11 mouse cellular contexts compared by ENCODE assay signal in the genomic region with DNA sequence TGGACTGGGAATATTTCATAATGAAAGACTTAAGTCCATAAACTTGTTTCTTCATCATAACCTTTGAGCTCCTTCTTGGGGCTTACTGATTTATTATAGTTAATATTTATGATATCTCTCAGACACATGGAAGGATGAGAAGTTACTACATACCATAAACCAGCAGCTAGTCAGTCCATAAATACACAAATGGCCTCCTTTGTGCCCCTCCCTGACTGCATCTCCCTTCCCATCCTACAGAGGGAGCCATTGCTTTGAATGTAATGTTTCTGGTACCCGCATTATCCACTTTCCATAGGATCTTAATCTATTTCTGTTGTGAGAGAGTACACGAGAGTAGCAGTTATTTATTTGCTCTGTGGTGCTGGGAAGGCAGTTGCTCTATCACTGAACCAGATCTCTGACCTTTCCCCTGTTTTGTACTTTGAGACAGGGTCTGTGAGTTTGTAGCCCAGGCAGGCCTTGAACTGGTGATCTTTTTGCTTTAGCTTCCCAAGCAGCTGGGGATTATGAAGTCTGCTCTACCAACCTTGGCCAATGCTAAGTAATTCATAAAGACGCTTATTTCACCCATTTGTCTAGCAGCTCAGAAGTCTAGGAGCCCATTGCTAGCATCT. TPM values are rescaled to one million over a fixed set of nuclear protein-coding genes. Genes with fewer than 3 reads are reported as not detected.
DNase-seq lines count a peak whose midpoint lies in the region; ATAC-seq and TF ChIP-seq lines count a peak whose summit lies in the region.
"Had no signal": no experiment of that assay in that cellular context is flagged by ENCODE, and none has a peak within 500 bp of the region (broad histone marks: within the 10 kb centered on the region; RNA-seq: fewer than 3 reads in every experiment).

No protein-coding gene starts in this region.

- no peaks in the 10 kb centered on the region for H3K27me3 ChIP-seq in G1E (ENCODE audit: insufficient read depth, low read length)
- H3K27me3 ChIP-seq in hindbrain, embryonic 16.5 days (replicated peaks; ENCODE audit: control insufficient read depth, insufficient read depth, low read length): no peaks in the 10 kb centered on the region
- H3K27me3 ChIP-seq: forebrain, embryonic 12.5 days had no signal

- peaks cover 27% of the 10 kb centered on the region for H3K4me1 ChIP-seq in G1E (ENCODE audit: insufficient read depth, low read depth, low read length)
- H3K4me1 ChIP-seq in hindbrain, embryonic 16.5 days (ENCODE audit: control insufficient read depth, insufficient read depth, low read depth, low read length): peaks cover 9% of the 10 kb centered on the region

- H3K9ac ChIP-seq in hindbrain, embryonic 16.5 days (ENCODE audit: low read depth, low read length): no peak overlapping the region
- H3K9ac ChIP-seq: forebrain, embryonic 12.5 days had no signal

- H3K9me3 ChIP-seq in G1E (replicated peaks): no peaks in the 10 kb centered on the region
- no peaks in the 10 kb centered on the region for H3K9me3 ChIP-seq in hindbrain, embryonic 16.5 days (ENCODE audit: control insufficient read depth, low read length)
- H3K9me3 ChIP-seq: forebrain, embryonic 12.5 days had no signal

- no peak overlapping the region for H3K4me3 ChIP-seq in left cerebral cortex, adult 2 months
- no peak overlapping the region for H3K4me3 ChIP-seq in G1E (ENCODE audit: low read depth, low read length)
- no peak overlapping the region for H3K4me3 ChIP-seq in hindbrain, embryonic 16.5 days (ENCODE audit: low read length)
- H3K4me3 ChIP-seq: forebrain, embryonic 12.5 days had no signal

- 74% methylated on average over 3 of the region's 3 CpGs for WGBS in hindbrain, embryonic 16.5 days

- no peak overlapping the region for H3K27ac ChIP-seq in left cerebral cortex, adult 2 months
- H3K27ac ChIP-seq in hindbrain, embryonic 16.5 days (ENCODE audit: low read depth, low read length): no peak overlapping the region
- H3K27ac ChIP-seq: forebrain, embryonic 12.5 days had no signal

- no peak for DNase-seq in left cerebral cortex, adult 2 months (ENCODE audit: extremely low spot score in 1 of 2, low spot score in 2 of 2)
- DNase-seq in left cerebral cortex, postnatal 25 days (ENCODE audit: low spot score in 2 of 2): no peak
- DNase-seq in CD4-positive helper T cell, adult 2 months (ENCODE audit: low read depth, low spot score): peak; percentile 30
- DNase-seq in G1E (ENCODE audit: low spot score): no peak
- DNase-seq in induced T-regulatory cell, adult 2 months (ENCODE audit: low read depth): peak; percentile 59
- no peak for DNase-seq in lung, postnatal 14 days
- DNase-seq: heart, postnatal 36 days had no signal

- intact Hi-C loops in left cerebral cortex, adult 2 months (cut with DNase I): no loop called here
- intact Hi-C loops in left cerebral cortex, postnatal 25 days (cut with DNase I): no loop called here

- peak; percentile 57 for TF ChIP-seq CTCF in left cerebral cortex, adult 2 months (IDR thresholded peaks at IDR 0.05)
- peak; percentile 29; the same call in 1 of the 2 replicates for TF ChIP-seq CTCF in G1E (IDR thresholded peaks at IDR 0.05; ENCODE audit: low read depth, low read length)

- peaks cover 6% of the 10 kb centered on the region for H3K36me3 ChIP-seq in G1E (replicated peaks)
- H3K36me3 ChIP-seq in hindbrain, embryonic 16.5 days (ENCODE audit: control insufficient read depth, insufficient read depth, low read length): no peaks in the 10 kb centered on the region
- H3K36me3 ChIP-seq: forebrain, embryonic 12.5 days had no signal

- H3K4me2 ChIP-seq in hindbrain, embryonic 16.5 days (ENCODE audit: low read length): no peak overlapping the region
- H3K4me2 ChIP-seq: forebrain, embryonic 12.5 days had no signal

- no peak for ATAC-seq in G1E (ENCODE audit: extremely low read depth, insufficient number of reproducible peaks, low FRiP score, poor library complexity, severe bottlenecking)
- no peak for ATAC-seq in hindbrain, embryonic 16.5 days

RNA-seq across cellular contexts. Expression of gene Hacl1, which starts 4.0 kb away (rescaled TPM):
- 1 to 10 TPM; 4.4 to 6.7 TPM for total RNA-seq in left cerebral cortex, adult 2 months (2021)
- total RNA-seq in left cerebral cortex, postnatal 25 days (2021): 1 to 10 TPM; 7.8 TPM
- 29.7 and 34.3 TPM in 2 replicates for total RNA-seq in G1E (2014; fragmentation: Nextera tagmentation)
- total RNA-seq in G1E (2017): 41.8 and 53.3 TPM in 2 replicates
- polyA plus RNA-seq in G1E (2012): 1.8 and 1.9 TPM in 2 replicates
- polyA plus RNA-seq in hindbrain, embryonic 16.5 days (2015; fragmentation: Nextera tagmentation; extraction: Ambion mirVana): 10.2 and 11.5 TPM in 2 replicates

RNA-seq across cellular contexts. Expression of gene Btd, which starts 4.2 kb away (rescaled TPM):
- 1 to 10 TPM; 8.4 to 8.8 TPM for total RNA-seq in left cerebral cortex, adult 2 months (2021)
- total RNA-seq in left cerebral cortex, postnatal 25 days (2021): 1 to 10 TPM; 7.7 to 8.8 TPM
- total RNA-seq in G1E (2014; fragmentation: Nextera tagmentation): 11.9 and 17.1 TPM in 2 replicates
- 14.5 and 14.7 TPM in 2 replicates for total RNA-seq in G1E (2017)
- polyA plus RNA-seq in G1E (2012): 2.9 and 4.2 TPM in 2 replicates
- polyA plus RNA-seq in hindbrain, embryonic 16.5 days (2015; fragmentation: Nextera tagmentation; extraction: Ambion mirVana): 20.7 and 22.4 TPM in 2 replicates

RNA-seq across cellular contexts. Expression of gene Gm49387, which starts 4.4 kb away (rescaled TPM):
- total RNA-seq in left cerebral cortex, adult 2 months (2021): not detected
- total RNA-seq in left cerebral cortex, postnatal 25 days (2021): under 1 TPM in 1 of 2 experiments, not detected in 1; 0.98 TPM
- total RNA-seq in G1E (2014; fragmentation: Nextera tagmentation) (not detected in 2 replicates), G1E (2017) (not detected in 2 replicates)
- polyA plus RNA-seq in G1E (2012): not detected in 2 replicates
- 1.7 and 2.1 TPM in 2 replicates for polyA plus RNA-seq in hindbrain, embryonic 16.5 days (2015; fragmentation: Nextera tagmentation; extraction: Ambion mirVana)
- total RNA-seq: layer of hippocampus, postnatal 10 days had no signal
- polyA plus RNA-seq: neural tube, embryonic 11.5 days had no signal

RNA-seq across cellular contexts. Expression of gene Colq, which starts 53.9 kb away (rescaled TPM):
- total RNA-seq in left cerebral cortex, adult 2 months (2021): 1 to 10 TPM; 1.1 to 1.8 TPM
- total RNA-seq in left cerebral cortex, postnatal 25 days (2021): 1 to 10 TPM; 1.7 TPM
- total RNA-seq in G1E (2014; fragmentation: Nextera tagmentation): not detected in 2 replicates
- 0.06 and 0.44 TPM in 2 replicates for total RNA-seq in G1E (2017)
- polyA plus RNA-seq in G1E (2012): not detected in 2 replicates
- 0.50 and 0.77 TPM in 2 replicates for polyA plus RNA-seq in hindbrain, embryonic 16.5 days (2015; fragmentation: Nextera tagmentation; extraction: Ambion mirVana)

Comparison
In these comparisons a context has a peak if more than half of its experiments do, and no peak if none do; other contexts are left out.
1. DNase-seq: peak in CD4-positive helper T cell, adult 2 months (single experiment) and induced T-regulatory cell, adult 2 months (single experiment); none in left cerebral cortex, adult 2 months (0 of 2), left cerebral cortex, postnatal 25 days (0 of 2), G1E (single experiment) and lung, postnatal 14 days (single experiment).